Mouse (Mus musculus) adrenal gland (tissue): Measurements from ENCODE around the gene Iqcd.

Experiments used
- intact Hi-C: fragments of 180-260 bp; cut with DNase I; formaldehyde crosslinking; loops from one replicate; pipeline ENCODE4 v1.15.1; 2025

Iqcd gene

DNA sequence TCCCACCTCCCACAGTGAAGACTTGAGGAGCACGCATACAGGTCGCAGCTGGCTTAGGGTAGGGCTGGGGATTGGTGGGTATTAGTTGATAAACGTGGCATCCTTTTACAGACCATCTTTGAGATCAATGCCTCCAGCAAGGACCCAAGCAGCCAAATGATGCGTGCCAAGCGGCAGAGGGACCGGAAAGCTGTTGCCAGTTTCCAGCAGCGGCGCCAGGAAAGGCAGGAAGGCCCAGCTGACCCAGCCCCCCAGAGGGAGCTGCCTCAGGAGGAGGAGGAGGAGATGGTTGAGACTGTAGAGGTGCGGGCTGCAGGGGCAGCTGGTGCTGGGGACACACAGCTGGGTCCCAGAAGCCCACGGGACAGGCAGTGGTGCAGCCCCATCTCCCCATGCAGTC is 35.6 kb downstream of the Iqcd start:
- intact Hi-C loops, result no loop called here

DNA sequence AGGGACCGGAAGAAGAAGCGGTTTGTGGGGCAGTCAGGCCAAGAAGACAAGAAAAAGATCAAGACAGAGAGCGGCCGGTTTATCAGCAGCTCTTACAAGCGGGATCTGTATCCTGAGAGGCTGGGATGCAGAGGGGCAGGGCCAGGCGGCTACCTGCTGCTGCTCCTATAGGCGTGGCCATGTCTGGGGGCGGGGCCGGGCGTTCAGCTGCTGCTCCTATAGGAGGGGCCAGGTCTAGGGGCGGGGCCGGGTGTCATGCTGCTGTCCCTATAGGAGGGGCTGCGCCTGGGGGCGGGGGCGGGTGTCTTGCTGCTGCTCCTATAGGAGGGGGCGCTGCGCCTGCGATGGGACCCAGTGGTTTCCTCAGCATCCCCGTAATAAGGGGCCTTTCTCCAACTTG is 37.6 kb downstream of the Iqcd start:
- intact Hi-C loops, result no loop called here

DNA sequence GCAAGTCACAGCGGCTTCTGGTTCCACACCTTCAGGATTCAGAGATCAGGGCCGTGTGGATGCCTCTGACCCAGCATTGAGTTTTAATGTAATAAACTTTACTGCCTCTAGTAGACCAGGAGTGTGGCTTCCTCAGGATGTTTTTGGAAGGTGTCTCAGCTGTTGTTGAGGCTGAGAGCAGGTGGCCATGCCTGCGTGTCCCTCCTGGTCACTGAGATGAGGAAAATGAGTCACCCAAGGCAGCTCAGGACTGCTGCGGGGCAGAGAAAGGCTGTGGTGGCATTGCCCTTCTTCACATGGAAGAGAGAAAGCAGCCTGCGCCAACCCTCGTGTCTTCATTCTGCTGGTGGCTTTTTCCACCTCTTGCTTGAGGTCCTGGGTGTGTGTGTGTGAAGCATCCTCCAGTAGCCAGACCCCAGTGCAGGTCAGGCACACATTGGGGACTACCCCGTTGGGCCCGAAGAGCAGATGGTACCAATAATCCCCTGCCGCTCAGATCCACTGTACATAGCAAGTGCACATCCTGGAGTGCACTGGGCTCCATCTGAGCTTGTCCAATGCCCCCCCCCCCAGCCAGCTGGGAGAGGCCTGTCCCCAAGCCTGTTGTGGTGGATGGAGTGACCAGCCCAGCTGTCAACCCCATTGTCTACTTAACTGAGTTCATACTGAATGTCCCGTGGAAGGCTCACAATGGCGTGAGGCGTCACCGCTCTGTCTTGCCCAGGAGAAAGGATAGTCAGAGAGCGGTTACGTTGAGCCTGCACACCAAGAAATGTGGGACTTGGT is 38.9 kb downstream of the Iqcd start:
- intact Hi-C loops, result no loop called here

DNA sequence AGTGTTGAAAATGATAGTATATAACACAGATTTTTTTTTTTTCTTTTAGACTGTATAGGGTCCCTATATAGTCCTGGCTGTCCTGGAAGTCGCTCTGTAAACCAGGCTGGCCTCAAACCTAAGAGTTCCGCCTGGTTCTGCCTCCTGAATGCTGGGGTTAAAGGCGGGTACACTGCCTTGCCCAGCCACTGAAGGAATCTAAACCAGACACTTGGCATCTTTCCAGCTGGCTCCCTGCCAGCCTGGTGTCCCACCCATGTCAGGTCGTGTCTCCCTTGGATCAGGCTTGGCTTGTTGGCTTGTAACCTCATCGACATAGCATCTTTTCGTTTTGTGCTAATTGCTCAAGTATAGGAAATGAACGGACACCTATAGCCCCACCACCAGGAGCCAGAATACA is 39.8 kb downstream of the Iqcd start:
- intact Hi-C loops, result no loop called here

DNA sequence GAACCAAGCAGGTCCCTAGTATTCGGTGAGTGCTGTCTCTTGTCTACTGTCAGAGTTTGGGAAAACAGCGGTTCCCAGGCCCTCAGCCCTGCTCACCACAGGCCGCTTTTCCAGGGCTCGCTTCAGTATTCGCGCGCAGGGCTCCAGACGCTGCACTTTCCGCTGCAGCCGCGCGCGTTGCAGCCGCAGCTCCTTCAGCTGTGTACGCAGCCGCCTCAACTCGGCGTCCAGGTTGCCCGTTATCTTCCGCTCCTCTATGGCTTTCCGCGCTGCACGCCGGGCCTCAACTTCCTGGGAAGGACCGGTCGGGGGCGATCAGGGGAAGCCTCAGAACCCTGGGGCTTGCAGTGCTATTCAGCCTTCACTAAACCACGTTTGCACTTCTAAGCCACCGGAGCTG is 42.3 kb downstream of the Iqcd start:
- intact Hi-C loops, result no loop called here

DNA sequence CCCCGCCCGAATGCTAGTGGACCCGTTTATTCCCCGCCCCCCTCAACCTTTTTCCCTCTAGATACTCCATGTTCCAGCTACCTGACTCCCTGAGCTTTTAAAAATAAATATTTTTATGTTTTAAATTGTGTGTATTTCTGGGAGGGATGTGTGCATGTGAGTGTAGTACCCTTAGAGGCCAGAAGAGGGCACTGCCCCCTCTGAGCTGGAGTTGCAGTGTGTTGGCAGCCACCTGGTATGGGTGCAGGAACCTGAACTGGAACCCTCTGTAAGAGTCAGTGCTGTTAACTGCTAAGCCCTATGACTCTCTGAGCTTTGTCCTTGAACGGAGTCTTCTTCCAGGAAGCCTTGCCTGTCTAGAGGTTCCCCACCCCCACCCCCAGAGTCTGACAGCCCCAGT is 43.1 kb downstream of the Iqcd start:
- intact Hi-C loops, result no loop called here

DNA sequence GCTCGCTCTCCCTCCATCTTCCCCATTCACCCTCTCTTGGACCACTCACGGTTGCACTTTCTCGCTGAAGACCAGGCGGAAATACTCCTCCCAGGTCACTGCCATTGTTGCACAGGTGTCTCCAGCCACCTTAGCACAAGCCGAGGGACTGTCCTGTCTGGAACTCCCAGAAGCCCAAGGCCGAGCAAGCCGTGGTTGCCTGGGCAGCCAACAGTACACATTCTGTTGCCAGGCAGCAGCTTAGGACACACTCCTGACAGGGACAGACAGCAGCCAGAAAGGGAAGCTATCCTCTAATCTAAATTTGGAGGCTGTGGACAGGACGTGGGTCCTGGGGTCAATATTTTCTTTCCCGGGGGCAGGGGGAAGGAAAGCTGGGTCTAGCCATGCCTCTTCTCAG is 45.3 kb downstream of the Iqcd start, which contains the start of gene Cfap73:
Cfap73 (minus strand) TSS at position 105 of the 400 bp plus-strand sequence.
- intact Hi-C loops, result no loop called here

DNA sequence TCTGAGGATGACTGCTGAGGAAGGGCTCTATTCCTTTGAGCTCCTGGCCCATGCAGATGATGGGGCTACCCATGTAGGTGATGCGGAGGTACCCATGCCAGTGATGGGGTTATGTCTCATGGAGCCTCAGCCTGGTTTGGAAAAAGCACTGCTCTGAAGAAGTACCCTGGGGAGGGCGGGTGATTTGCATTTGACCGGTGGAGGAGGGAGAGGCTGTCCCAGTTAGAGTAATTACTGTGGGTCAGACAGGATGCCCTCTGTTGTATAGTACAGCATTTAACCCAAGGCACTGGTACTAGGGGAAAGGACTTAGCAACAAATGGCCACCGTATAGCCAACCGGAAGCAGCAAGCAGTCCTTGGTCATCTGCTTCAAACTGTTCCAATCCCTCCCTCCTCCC is 46.0 kb downstream of the Iqcd start:
- intact Hi-C loops, result no loop called here

DNA sequence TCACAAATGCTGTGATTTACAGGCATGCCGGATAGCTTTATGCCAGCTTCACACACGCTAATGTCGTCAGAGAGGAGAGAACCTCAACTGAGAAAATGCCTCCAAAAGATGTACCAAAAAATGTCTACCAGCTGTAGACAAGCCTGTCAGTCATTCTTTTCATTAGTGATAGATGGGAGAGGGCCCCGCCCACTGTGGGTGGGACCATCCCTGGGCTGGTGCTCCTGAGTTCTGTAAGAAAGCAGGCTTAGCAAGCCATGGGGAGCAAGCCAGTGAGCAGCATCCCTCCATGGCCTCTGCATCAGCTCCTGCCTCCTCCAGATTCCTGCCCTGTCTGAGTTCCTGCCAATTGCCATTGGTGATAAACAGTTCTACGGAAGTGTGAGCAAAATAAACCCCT is 46.8 kb downstream of the Iqcd start:
- intact Hi-C loops, result no loop called here

DNA sequence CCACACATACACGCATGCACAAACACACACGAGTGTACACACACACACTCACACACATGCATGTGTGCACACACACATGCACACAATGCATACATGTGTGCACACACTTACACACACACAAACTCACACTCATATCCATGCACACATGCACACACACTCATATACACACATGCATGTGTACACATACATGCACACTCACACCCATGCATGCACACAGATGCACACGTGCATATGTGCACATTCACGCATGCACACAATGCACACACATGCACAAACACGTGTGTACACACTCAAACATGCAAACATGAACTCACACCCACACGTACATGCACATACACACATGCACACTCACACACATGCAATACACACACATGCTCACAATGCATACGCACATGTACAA is 51.3 kb downstream of the Iqcd start:
- intact Hi-C loops, result no loop called here

DNA sequence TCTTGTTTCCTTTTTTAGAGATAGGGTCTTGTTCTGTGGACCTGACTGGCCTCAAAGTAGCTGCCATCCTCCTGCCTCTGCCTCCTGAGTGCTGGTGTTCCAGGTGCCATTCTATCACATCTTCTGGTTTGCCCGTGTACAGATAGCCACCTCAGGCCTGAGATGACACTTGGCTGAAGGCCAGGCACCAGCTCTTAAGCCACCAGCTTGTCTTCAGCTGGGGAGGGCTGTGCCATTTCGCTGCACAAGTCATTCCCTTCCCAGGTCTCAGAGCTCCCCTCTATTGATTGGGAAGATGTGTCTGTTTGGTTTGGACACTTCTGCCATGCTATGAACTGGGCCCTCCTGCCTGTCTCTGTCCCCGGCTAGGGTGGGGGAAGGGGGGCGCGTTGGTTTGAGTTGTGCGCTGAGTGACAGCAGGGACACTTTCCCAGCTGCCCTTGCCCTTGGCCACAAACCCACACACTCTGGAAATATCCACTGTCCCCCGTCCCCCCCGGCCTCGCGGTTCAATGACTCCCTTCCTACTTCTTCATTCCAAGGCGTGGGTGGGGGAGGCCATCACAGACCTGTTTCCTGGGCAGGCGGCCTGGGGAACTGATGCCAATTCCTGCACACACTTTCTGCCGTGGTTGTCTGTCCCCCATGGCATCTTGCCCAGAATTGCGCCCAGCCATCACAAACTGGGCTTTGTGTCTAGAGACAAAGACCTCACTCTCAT is 54.7 kb downstream of the Iqcd start:
- intact Hi-C loops, result no loop called here

DNA sequence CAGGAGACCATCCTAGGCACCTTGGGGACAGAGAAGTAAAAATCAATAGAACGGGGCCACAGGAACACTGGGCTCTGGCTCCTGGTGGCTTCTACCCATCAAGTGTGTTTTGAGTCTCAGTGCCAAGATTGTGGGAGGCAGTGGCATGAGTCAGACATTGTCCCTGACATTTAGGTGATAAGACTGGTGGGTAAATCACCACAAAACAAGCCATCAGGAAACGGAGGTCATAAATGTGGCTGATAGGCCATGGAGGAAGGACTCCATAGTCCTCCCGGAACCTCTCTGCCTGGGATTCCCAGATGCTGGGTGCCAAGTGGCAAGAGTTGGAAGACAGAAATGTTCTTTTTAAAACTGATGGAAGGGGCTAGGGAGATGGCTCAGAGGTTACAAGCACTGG is 55.4 kb downstream of the Iqcd start:
- intact Hi-C loops, result no loop called here

DNA sequence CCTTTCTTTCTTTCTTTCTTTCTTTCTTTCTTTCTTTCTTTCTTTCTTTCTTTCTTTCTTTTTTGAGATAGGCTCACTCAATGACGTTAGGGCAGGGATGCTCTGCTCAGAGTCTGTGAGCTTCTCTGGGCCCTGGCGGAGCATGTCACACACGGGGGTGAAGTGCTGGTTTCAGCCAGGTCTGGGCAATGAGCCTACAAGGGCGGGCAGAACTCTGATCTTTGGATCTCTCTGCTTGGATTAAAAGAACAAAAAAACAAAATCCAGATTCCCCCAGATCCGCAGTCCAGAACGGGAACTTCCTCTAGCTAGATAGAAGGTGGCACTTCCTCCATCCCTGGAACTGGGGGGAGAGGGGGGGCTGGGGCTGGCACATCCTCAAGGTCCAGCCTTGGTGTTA is 57.0 kb downstream of the Iqcd start:
- intact Hi-C loops, result no loop called here

DNA sequence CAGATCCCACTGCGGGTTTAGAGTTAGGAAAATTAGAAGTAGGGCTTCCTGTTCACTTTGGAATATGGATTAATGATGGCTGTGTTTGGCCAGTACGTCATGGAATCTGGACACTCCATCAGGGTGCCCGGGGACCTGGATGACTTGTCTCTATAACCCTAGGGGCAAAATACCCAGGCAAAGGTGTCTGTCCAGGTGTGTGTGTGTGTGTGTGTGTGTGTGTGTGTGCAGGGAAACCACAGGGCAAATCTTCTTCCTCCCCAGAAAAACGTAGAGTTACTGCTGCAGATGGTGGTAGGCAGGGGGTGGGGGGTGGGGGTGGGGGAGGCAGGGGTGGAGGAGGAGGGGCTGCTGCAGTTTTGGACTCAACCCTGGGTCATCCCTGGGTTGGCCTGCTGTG is 58.5 kb downstream of the Iqcd start:
- intact Hi-C loops, result no loop called here

DNA sequence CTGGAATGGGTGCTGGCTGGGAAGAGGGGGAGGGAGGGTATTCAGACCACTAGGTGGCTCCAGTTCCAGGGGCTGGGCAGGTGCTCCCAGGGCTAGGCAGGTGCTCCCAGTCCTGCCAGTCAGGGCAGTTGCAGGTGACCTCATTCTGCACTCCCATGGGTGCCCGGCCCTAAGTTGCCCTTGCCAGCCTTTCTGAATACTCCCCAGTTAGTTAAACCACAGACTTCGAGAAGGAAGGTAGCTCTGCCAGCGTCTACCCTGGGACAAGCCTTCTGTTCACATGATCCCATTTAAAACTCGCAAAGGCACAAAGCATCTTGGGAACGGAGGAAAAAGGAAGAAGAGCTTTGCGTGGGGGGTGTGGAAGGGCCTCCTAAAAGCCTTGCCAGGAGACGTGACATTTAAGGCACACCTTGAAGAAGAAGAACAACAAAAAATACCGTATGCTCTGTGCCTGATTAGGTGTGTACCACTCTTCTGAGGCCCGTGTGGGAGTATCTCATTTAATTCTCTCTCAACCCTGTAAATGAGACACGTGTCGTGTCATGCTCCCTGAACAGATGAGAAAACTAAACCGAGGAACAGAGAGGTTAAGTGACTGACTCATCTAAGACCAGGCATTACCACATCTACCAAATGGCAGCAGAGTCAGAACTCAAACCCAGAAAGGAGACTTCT is 59.1 kb downstream of the Iqcd start:
- intact Hi-C loops, result no loop called here

DNA sequence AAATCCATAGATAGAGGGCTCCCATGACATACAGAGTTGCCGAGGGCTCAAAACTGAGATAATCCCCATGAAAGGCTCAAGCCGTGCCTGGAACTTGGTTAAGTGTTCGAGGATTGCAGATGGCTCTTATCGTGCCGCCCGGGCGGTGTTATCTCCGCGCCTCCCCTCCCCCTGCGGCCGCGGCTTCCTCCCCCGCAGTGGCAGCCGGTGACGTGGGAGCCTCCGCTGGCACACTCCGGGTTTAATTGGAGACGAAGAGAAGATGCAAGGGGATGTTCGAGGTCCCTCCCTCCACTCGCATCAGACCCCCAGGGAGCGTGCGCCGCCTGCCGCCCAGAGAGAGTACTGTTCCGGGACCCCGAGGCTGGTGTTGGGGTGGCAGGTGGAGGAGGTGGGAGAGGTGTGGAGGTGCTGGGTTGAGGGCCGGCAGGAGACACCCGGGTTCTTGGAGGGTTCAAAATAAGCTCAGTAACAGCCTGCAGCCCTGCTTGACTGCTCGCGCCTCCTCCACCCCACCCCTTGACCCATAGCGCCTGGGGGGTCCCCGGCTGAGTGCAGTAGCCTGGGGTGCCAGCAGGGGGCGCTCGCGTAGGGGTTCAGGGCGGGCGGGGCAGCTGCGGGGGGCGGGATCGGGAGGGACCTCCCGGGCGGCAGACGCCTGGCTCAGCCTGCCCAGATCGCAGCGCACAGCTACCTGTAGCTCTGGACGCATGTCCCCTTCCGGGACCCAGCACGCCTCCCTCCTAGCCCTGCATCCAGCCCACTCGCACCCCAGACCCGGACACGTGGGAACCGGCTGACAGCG is 60.0 kb downstream of the Iqcd start, which contains the start of gene Rasal1:
Rasal1 (plus strand) TSS at position 244 of the 805 bp plus-strand sequence.
- intact Hi-C loops, result no loop called here

DNA sequence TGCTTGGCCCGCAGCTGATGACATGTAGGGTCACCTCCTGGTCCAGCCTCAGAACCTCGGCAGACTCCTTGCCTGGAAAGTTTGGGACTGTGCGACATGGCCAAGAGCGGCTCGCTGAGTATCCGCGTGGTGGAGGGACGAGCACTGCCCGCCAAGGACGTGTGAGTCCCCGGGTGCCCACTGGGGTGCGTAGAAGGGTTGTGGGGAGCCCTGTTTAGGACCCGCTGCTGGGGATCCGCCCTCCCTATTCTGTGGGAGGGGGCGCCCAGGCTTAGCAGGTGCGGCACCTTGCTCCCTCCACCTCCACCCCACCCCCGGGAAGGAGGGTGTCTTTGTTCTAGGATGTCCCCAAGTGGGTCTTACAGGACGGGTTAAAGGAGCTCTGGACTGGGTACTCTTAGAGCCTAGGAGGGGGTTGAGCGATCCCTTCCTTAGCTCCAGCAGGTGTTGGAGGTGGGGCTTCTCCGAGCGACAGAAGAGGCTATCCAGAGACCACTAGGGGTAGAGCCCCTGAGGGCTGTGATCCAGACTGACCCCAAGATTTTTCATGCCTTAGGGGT is 60.6 kb downstream of the Iqcd start:
- intact Hi-C loops, result no loop called here

DNA sequence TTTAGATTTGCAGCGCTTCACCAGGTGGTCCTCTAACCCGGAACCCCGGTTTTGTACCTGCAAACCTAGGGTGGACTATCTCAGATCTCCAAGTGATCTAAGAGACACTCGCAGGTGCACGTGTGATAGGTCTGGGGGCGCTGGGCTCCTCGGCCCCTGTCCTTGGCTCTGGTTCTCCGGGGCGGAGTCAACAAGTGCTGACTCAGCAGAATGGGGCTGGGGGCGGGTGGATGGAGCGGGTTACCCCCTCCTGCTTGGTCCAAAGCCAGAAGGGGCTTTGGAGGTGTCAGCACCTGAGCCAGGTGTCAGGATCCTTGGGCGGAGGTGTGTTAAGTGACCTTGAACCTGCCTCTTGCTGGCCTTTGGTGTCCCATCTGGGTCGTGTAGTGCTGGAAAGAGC is 61.1 kb downstream of the Iqcd start:
- intact Hi-C loops, result no loop called here

DNA sequence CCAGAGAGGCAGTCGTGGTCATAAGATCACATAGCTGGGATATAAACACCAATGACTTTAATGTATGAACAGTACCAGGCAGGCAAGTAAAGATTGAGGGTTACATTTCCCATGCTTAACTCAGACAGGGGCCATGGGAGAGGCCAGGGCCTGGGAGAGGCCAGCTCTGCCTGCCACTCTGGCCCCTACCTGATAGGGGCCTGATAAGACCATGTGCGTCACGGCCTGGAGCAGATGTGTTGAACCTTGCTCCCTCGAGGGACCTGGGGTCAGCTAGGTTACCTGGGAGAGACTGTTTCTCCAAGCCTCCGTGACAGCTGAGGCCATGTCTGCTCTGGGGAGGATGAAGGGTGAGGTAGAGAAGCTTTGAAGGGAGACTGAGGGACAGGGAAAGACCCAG is 62.4 kb downstream of the Iqcd start:
- intact Hi-C loops, result no loop called here

DNA sequence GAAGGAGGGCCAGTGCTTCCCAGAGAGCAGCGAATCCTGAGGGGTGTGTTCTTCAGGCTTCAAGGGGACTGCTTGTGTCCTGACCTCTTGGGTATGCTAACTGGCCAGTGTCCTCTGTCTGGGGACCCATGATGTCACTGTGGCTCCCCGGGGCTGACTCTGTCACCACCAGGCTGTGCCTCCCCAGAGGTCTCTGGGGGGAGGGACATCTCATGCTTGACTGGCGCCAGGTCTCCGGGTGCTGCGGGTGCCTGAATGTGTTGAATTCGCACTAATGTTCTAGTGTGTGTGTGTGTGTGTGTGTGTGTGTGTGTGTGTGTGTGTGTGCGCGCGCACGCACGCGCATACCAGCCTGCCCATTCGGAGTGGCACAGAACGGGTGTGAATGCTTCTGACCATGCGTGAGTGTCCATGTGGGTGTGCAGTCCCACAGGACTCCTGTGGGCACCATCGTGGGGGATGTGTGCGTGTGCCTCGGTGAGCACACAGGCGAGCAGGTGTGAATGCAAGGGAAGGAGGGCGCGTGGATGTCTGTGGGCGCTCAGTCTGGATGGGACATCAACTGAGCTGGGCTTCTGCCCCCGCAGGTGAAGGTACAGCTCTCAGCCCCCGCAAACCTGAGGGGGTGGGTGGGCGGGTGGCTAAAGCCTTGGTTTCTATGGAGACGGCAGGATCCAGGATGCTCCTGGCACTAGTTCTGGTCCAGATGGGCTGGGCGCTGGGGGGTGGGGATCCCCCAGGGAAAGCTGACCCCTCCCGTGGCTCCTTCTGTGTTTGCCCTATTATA is 64.3 kb downstream of the Iqcd start:
- intact Hi-C loops, result no loop called here
